Mouse (Mus musculus): Measurements from ENCODE around the gene Ank3.

DNA sequence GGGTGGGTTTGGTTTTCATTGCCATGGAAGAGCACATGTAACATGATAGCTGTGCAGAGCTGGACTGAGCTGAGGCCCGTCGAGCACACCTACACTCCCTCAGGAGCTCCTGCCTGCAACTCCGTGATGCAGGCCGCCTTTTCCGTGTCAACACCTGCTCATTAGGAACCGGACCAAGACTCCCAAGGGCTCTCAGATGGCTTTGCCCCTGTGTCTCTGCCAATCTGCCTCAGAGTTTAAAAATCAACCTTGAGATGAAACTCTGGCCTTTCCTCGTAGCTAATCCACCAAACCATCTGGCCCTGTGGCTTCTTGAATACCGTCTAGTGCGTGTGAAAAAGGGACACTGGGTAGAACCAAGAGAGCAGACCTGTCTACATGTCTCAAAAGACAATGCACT lies 297.4 kb downstream of the Ank3 start:
- TF ChIP-seq CTCF (IDR thresholded peaks at IDR 0.05; ENCODE audit: extremely low read depth, insufficient read length, insufficient replicate concordance, low read depth, low read length) (no peak), POLR2A (IDR thresholded peaks at IDR 0.05; ENCODE audit: low read depth, low read length) (no peak)
